Mouse (Mus musculus) E14TG2a.4 (cell line): ENCODE data around the gene Fam168b.
A peak's percentile ranks its signal among the peaks of the same experiment; 100 is the strongest.

ENCODE experiments used
- CTCF ChIP-seq: conservative IDR thresholded peaks from 2 replicates; pipeline ENCODE4 v1.5.1; 2014; ENCODE audit warnings: low read length
- NANOG ChIP-seq: IDR thresholded peaks from 2 replicates; pipeline ENCODE4 v1.6.1; 2014; ENCODE audit warnings: borderline replicate concordance, low read length, mixed read lengths
- POU5F1 ChIP-seq: IDR thresholded peaks from 2 replicates; pipeline ENCODE4 v1.6.1; 2014; ENCODE audit warnings: low read length, borderline replicate concordance

- TF ChIP-seq CTCF (peak; percentile 84), POU5F1 (no peak), NANOG (no peak)
Observed at GRCm38 (mm10) chr1:34866815-34867573, 24.1 kb upstream of the Fam168b start.
